Mouse (Mus musculus) Patski (cell line): ENCODE measurements around the gene Itga4. TPM values are rescaled to one million over a fixed set of nuclear protein-coding genes. Genes with fewer than 3 reads are reported as not detected.

Experiments
- ATAC-seq: fragments of 100-300 bp; one replicate; pipeline ENCODE4 v1.8.0; 2021
- CTCF ChIA-PET: fragments of 350-600 bp; sonication (Branson Sonifier 250); formaldehyde crosslinking; loops from one replicate; lab custom pipeline; 2022; ENCODE audit warnings: inconsistent platforms; lab: Charles Lee
- POLR2A ChIA-PET: fragments of 350-600 bp; sonication (Branson Sonifier 250); formaldehyde crosslinking; loops from one replicate; lab custom pipeline; 2022; ENCODE audit warnings: antibody characterized with exemption, inconsistent platforms; lab: Charles Lee
- DNase-seq: peaks from one replicate; pipeline ENCODE4 v3.0.0-alpha.2; 2011; ENCODE audit warnings: low read depth, low spot score
- H3K27me3 ChIP-seq: fragments of 371-371 bp; one replicate; pipeline ENCODE4 v1.5.1; 2021
- CTCF ChIP-seq: fragments of 100-300 bp; IDR thresholded peaks from one replicate; pipeline ENCODE4 v1.5.1; 2021
- in situ Hi-C: fragments of 300-500 bp; cut with MboI; formaldehyde crosslinking; loops from 3 replicates; pipeline ENCODE4 v1.11.1; 2018; ENCODE audit warnings: low pct_unique_long_range_greater_than_20kb, mixed read lengths
- polyA plus RNA-seq: library from polyadenylated mRNA; unstranded; gene quantifications from one replicate; pipeline ENCODE4 v1.2.3, GENCODE M21; 2021

Itga4 gene
- polyA plus RNA-seq, 1 experiment from 2014 or later = 0.04 TPM

DNA sequence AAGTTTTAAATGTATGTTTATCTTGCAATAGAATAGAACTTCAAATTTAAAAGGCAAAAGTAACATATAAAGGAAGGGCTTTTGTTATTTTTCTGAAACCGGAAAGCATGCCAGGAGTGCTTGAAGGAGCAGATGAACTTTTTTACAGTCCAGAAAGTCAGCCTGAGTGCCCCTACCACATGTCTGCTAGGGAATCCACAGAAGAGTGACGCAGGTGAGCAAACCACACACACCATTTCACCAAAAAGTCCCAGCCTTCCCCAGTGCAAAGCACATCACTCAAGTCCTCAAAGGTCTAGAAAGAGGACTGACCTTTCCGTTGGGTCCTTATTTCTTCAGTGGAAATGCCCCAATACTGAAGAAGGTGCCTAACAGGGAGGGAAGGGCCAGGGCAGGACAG lies 11.3 kb downstream of the Itga4 start:
- TF ChIP-seq CTCF = no peak
- ATAC-seq (no peak), DNase-seq (no peak)
- in situ Hi-C loops = loop anchor here (5.0 to 10.0 kb wide), 2 partner anchors 309 to 1222 kb away; no protein-coding TSS in a partner anchor
- CTCF ChIA-PET = interaction anchor here (1.2 kb wide), 2 partner anchors 13 to 14 kb away, joined by 3 to 6 read pairs; no protein-coding TSS in a partner anchor
- POLR2A ChIA-PET = no interaction called here
- H3K27me3 ChIP-seq = peaks cover 4% of the 10 kb centered on the region

DNA sequence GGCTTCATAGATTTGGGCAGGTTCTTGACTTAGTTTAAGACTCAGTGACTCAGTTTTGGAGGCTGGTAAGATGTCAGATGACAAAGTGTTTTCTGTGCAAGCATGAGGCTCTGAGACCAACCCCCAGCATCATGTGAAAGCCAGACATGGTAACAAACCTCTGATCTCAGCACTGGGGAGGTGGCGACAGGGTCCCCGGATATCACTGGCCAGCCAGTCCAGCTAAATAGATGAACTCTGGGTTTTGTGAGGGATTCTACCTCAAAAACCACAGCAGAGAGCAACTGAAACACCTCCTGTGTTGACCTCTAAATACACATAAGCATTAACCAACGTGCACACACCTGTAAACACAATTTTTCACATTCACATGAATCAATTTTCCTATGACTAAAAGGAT lies 12.0 kb downstream of the Itga4 start:
- no peak for ATAC-seq
- POLR2A ChIA-PET = no interaction called here
- in situ Hi-C loops = loop anchor here (5.0 to 10.0 kb wide), 2 partner anchors 310 to 1222 kb away; no protein-coding TSS in a partner anchor
- DNase-seq = no peak
- no peak for TF ChIP-seq CTCF
- CTCF ChIA-PET = interaction anchor here (1.2 kb wide), 1 partner anchor 13 kb away, joined by 3 read pairs; no protein-coding TSS in a partner anchor
- H3K27me3 ChIP-seq = peaks cover 4% of the 10 kb centered on the region

DNA sequence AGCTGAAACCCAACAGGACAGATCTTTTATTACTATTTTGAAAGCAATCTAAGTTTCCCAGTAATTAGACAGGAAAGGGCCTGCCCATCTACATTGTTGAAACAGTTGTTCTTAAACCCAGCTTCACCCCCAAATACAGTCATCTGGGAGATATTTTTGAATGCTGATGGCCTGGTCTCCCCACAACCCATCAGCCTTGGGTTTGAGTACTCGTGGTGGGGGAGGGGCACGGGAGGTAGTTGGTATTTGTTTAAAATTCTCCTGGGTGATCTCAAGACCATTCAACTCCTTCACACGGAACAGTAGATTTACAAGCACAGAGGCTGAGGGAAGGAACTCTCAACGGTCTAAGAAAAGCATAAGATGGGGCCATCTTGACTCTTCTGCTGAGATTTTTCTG lies 13.6 kb downstream of the Itga4 start:
- ChIA-PET CTCF (no interaction called here), POLR2A (no interaction called here)
- ATAC-seq (no peak), DNase-seq (no peak)
- in situ Hi-C loops = loop anchor here (5.0 to 10.0 kb wide), 2 partner anchors 312 to 1224 kb away; no protein-coding TSS in a partner anchor
- TF ChIP-seq CTCF = no peak
- H3K27me3 ChIP-seq = no peaks in the 10 kb centered on the region

DNA sequence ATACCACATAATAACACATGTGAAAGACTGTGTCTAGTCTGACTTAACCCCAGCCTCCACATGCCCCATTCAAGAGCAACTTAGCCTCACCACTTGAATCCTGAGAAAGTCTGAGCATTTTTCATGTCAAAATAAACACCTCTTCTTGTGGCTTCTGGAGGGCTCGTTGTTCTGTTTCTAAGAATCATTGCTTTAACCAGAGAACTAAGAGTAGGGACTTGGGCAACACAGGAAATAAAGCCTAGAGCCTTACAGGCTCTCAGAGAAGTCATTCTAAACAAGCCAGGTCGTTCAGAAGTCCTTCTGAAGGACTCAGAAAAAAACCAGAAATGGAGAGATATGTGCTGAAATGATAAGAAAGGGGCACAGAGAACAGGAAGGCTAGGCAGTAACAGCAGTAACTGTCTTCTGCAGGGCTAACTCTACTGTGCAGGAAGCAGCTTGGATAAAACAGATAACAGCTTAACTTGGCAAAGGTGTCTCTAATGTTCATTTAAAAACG lies 14.9 kb downstream of the Itga4 start:
- in situ Hi-C loops = no loop called here
- ATAC-seq (no peak), DNase-seq (no peak)
- CTCF ChIA-PET = interaction anchor here (0.7 kb wide), 1 partner anchor 10 kb away, joined by 3 read pairs; no protein-coding TSS in a partner anchor
- H3K27me3 ChIP-seq = no peaks in the 10 kb centered on the region
- TF ChIP-seq CTCF = no peak
- POLR2A ChIA-PET = no interaction called here

DNA sequence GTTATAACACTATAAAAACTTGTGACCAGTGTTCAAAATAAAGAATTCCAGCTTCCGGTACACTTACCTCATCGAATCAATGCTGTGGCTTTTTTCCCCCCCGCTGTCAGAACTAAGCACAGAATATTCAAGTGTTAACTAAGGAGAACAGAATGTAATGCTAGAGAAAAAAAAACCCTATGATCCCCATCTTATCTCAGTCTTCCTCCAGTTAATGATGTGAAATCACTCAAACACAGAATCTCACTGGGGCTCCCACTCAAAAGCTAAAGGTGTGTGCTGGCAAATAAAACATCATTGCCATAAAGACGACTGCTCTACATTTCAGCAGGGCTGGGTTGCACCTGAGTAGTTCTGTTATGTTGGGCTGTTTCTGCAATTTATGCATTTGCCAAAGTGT lies 16.6 kb downstream of the Itga4 start:
- CTCF ChIA-PET = no interaction called here
- ATAC-seq (no peak), DNase-seq (no peak)
- TF ChIP-seq CTCF = no peak
- no peaks in the 10 kb centered on the region for H3K27me3 ChIP-seq
- in situ Hi-C loops = no loop called here
- POLR2A ChIA-PET = no interaction called here

DNA sequence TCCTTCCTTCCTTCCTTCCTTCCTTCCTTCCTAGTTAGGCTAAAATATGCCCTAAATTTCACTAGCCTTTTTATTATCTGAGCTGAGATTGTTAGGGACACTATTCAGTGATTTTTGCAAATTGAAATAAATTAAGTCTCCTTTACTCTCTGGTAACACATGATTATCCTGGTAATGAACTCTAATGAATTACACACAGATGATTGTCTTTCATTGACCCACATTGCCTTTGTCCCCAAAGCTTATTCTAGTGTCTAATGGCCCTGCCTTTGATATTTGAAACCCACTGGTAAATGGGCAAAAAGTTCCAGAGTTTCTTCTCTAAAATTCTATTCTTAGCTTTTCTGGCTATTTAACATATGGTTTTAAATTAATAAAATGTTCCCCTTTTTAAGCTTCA lies 23.4 kb downstream of the Itga4 start:
- ATAC-seq = no peak
- TF ChIP-seq CTCF = no peak
- DNase-seq = no peak
- POLR2A ChIA-PET = no interaction called here
- peaks cover 27% of the 10 kb centered on the region for H3K27me3 ChIP-seq
- CTCF ChIA-PET = interaction anchor here (2.3 kb wide), 1 partner anchor 13 kb away, joined by 6 read pairs; no protein-coding TSS in a partner anchor
- in situ Hi-C loops = no loop called here

DNA sequence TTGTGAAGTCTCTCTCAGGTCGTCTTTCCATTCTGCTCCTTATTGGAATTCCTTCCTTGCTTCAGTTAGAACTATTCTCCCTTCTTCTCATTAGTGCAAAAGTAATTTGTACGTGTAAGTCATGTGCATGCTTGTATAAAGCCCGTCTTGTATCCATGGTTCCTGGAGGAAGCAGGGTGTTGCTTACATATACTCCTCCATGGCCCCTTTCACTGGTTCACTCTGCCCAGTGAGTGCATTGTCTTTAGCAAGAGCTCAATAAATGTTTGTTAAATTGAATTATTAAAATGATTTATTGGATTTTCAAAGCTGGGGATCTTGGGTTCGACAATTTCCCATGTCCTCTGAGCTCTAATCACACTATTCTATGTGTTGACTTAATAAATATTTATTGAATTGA lies 29.0 kb downstream of the Itga4 start:
- in situ Hi-C loops = no loop called here
- TF ChIP-seq CTCF = no peak
- ChIA-PET CTCF (interaction anchor here (1.6 kb wide), 1 partner anchor 13 kb away, joined by 3 read pairs; no protein-coding TSS in a partner anchor), POLR2A (no interaction called here)
- no peak for DNase-seq
- peaks cover 30% of the 10 kb centered on the region for H3K27me3 ChIP-seq
- ATAC-seq = no peak

DNA sequence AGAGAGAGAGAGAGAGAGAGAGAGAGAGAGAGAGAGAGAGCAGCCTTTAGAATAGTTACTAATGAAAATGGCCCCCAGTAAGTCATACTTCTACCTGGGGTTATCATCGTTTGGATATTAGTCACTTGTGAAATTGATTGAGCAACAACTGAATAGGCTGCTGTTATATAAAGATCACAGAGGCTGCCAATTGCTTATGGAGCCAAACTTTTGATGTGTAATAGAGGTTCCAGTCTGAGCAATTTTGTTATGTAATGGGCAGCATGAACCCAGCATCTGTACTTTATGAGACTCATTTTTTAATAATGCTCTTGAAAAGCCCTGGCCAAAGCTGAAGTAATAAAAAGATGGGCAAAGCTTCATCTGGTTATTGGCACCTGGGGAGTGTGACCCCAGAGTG lies 34.9 kb downstream of the Itga4 start:
- TF ChIP-seq CTCF = no peak
- no peak for ATAC-seq
- DNase-seq = no peak
- H3K27me3 ChIP-seq = peaks cover 26% of the 10 kb centered on the region
- ChIA-PET POLR2A (no interaction called here), CTCF (no interaction called here)
- in situ Hi-C loops = no loop called here

DNA sequence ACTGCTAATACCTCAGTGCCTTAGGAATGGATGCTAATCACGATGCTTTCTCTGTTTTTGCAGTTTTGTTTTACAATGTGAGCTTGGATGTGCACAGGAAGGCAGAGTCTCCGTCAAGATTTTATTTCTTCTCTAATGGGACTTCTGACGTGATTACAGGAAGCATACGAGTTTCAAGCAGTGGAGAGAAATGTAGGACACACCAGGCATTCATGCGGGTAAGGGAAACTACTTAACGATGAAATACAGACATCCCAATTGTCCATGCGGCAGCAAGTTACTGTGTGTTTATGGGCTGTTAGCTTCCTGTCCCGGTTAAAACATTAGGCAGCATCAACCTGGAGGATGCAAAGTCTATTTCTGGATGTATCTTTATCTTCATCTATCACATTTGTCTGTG lies 36.7 kb downstream of the Itga4 start:
- ATAC-seq = no peak
- no peak for DNase-seq
- in situ Hi-C loops = no loop called here
- CTCF ChIA-PET = no interaction called here
- H3K27me3 ChIP-seq = peaks cover 22% of the 10 kb centered on the region
- TF ChIP-seq CTCF = no peak
- POLR2A ChIA-PET = no interaction called here

DNA sequence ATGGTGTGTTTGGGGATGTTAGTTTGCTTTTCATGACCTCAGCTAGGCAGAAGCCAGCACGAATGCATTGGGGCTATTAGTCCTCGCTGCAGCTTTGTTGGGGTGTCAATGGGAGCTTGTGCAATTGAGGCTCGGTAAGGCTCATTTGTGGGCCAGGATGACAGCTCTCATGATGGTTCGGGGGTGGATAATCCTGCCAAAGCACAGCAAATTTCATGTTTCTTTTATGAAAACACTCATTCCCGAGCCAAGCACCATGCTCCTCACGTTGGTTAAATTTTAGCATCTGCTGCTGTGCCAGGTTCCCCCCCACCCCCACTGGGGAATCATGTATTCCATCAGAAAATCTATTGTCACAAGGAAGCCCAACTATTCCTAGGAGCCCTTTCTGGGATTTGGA lies 37.2 kb downstream of the Itga4 start:
- ATAC-seq = no peak
- no peak for TF ChIP-seq CTCF
- no peak for DNase-seq
- CTCF ChIA-PET = no interaction called here
- in situ Hi-C loops = no loop called here
- H3K27me3 ChIP-seq = peaks cover 22% of the 10 kb centered on the region
- POLR2A ChIA-PET = no interaction called here

DNA sequence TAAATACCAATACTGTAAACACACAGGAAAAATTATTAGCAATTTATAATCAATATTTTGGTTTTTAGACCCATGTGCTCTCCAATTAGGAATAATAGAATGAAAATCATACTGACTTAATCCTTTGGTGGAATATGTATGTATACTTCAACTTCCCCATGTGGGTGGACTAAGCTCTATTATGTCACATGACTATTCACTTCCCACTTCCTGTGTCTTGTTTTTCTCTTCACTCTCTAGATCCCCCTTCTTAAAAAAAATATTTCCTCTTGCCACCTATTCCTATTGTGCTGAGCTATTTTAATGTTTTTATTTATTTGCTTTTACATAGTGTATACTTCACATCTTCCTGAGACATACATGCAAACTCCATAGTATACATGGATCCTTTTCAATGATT lies 47.2 kb downstream of the Itga4 start:
- ChIA-PET POLR2A (no interaction called here), CTCF (no interaction called here)
- TF ChIP-seq CTCF = no peak
- ATAC-seq (no peak), DNase-seq (no peak)
- H3K27me3 ChIP-seq = peaks cover 18% of the 10 kb centered on the region
- in situ Hi-C loops = no loop called here

DNA sequence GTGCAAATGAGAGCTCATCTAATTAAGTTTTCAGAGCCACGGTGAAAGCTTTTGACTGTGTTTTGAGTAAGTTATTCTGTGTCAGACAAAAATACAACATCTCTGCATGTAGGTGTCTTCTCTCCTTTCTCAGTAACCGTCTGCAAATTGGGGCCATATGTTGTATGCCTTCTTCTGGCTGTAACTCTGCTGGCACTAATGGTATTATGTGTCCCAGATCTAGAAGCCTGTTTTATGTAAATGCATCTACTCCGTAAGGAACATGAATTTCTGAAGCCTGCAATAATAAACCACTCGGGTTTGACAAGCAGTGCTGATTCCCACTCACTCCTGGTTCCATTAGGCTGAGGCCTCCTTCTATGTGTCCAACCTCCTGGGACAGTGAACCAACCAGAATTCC lies 52.3 kb downstream of the Itga4 start:
- DNase-seq (no peak), ATAC-seq (no peak)
- CTCF ChIA-PET = no interaction called here
- no peak for TF ChIP-seq CTCF
- in situ Hi-C loops = no loop called here
- POLR2A ChIA-PET = no interaction called here
- H3K27me3 ChIP-seq = peaks cover 6% of the 10 kb centered on the region
